Mouse (Mus musculus): ENCODE measurements at regions not wholly inside any gene's neighbourhood (a gene's known extent, or its start where the extent isn't known, plus 50 kb on each side); places are given as distances from the start of the nearest gene placed in this dataset.

DNA sequence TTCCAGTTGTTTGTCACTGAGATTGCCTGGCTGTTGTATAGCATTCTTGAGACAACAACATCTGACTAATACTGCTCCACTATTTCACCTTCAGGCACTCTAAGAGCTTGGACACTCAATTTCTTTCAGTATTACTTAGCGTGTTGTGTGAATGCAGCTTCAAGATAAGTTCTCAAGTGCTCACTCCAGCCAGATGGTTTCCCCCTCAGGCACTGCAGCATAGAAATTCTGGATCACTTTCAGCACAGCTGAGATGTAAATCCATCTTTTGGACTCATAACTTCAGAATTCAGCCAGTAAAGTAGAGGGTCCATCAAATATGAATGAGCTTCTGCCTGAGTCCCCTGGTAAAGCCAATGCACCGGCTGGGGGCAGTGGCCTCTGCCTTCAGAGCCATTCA, 608.8 kb downstream of the Gm9195 start:
- DNase-seq: no peak

DNA sequence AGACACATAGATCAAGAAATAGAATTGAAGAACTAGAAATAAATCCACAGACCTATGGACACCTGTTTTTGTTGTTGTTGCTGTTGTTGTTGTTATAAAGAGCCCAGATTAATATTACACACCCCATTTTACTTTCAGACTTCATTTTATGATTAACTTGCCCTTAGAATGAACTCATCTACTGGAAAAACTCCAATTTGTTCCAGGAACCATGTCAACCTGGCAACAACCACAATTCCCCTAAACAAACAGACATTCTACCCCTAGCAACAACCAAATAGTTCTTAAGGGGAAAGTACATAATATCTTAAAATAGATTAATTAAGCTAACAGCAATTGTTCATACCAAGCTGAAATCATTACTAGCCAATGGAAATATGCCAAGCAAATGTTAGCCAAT, 646.1 kb downstream of the Gm9195 start:
- DNase-seq: no peak

DNA sequence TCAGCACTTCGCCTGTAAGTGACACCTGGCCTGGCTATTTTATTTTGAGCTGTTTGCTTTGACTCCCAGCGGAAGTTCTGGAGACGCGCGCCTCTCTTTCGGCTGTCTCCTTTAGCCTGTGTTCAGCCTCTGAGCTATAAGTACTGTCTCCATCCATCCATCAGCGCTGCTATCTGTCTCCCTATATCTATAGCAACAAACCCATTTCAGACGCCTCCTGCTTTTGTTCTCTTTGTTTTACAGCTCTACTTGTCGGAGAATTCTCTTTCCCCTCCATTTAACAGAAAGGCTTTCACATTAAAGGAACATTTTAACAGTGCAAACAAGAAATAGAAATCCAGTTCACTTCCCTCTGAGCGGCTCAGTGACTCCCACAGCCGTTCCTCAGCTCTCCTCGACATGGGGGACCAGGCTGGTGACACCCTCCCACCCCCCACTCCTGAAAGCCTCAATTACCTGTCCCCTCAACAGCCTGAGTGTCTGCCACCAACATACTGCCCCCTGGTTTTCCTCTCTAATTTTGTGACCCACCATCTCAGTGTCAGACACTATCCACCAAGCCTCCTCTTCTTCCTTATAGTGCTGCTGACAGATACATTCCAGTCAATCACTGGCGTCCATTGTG, 682.7 kb downstream of the Gm9195 start:
- DNase-seq: no peak

DNA sequence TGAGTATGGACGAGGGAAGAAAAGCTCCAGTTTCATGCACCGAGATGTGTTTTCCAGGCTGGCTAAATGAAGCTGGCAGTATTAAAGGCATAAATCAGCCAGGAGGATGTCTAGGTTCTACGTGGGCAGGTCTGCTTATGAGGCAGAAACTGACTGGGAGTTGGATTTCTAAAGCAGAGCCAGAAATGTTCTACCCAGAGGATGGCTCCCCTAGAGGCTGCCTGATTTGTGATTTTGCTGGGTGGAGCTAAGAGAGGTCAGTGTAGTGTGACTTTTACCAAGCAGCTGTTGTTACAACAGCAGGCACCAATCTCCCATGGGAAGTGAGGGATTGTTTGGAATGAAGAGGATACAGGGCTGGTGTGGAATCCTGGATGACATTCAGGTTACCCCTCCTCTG, 686.0 kb downstream of the Gm9195 start:
- no peak for DNase-seq

DNA sequence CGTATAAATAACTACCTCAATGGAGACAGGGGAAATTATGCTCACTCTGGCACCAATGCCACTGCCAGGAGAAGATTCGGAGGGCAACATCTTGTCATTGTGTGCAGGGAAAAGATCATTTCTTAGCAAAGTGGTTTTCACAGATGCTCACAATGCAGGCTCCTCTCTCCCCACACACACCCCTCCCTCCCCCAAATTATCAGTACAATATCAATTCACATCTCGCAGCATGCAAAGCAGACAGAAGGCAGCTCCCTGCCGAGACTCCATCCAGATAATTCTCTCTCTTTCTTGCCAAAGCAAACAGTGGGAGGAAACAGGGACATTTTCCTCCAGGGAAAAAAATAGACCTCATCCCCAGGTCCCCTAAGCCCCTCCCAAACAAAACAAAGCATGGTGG, 691.8 kb downstream of the Gm9195 start:
- DNase-seq: no peak

DNA sequence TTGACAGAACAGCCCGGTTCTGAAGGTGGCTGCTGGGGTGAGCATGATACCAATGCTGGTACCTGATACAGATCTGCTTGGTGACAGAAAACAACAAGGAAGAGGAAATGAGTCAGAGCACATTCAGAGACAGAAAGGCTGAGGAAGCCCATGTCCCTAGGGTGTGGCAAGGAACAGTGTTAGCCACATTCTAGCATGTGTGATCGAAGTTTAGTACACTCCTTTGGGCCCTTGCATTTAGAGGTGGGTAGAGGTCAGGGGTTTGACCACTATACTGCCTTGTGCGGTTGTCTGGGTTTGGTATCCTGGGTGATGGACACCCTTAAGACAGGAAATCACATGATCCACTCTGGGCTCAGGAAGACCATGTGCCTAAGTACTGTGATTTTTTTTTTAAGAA, 695.9 kb downstream of the Gm9195 start:
- no peak for DNase-seq

DNA sequence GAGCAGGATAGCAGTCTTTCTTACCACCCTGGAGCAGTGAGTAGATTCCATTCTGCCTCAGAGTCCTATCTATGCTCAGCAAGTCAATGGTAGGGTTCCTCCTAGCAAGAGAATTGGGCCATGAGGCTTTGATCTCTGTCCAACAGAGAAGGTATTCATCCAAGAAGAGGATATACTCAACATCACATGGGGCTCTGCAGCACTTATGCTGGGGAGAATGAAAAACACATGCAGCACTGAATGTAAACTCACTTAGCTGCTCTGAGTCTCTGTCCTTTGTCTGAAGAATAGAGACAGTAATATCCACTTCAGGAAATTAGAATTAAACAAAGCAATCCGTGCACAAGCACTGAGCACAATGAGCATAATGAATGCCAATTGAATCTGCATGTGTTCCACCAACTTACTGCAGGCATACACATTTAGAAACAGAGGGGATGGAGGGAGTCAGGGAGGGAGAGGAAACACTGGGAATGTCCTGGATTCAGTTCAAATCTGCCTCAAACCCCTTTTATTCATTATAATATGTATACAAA, 714.6 kb downstream of the Gm9195 start:
- no peak for DNase-seq

DNA sequence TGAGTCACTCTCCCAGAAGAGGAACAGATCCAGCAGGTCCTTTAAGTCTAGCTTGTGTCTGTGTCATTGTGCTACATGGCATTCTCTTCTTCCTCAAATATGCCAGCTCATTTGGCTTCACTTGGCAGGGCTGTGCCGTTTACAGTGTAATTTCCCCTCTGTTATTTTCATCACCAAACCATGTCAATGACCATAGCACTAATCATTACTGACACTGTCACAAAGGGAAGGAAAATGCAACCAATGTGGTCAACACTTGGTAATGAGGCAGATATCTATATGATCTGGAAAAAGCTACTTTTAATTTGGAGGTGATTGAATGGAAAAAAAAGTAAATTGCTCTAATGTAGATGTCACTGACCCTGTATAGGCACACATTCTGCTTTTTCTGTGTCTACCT, 724.8 kb downstream of the Gm9195 start:
- DNase-seq: no peak

DNA sequence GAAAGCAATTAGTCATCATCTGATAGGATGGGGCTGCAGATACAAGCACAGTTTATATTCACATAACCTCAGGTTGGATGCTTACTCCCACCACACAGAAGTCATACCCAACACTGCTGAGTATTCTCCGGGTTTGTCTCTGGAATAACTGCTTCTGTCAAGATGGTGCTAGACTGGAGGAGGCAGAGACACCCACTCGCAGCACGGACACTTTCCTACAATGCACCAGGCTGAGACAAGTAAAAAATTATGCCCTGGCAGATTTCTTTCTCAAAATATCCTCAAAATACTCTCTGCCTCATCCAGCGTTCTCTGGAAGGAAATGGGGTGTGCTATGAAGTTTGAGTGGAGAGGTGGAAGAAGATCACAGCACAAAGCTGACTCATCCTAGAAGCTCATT, 763.1 kb downstream of the Gm9195 start:
- DNase-seq: no peak

DNA sequence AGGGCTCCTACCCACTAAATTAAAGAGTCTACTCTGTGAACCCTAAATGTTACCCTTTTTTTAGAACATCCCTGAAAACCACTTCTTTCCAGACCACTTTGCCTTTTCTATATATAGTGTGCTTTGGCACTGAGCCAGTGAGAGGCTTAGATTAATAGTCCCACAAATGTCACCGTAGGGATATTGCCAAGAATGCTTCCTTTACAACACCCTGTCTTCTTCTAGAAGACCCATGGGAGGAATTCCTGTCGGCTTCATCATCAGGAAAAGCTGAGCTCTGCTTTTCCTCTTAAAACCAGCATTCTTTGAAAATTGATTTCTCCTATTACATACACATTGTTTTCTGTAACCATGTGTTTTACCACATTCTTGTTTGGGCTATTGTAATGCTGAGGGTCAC, 768.1 kb downstream of the Gm9195 start:
- DNase-seq: no peak

DNA sequence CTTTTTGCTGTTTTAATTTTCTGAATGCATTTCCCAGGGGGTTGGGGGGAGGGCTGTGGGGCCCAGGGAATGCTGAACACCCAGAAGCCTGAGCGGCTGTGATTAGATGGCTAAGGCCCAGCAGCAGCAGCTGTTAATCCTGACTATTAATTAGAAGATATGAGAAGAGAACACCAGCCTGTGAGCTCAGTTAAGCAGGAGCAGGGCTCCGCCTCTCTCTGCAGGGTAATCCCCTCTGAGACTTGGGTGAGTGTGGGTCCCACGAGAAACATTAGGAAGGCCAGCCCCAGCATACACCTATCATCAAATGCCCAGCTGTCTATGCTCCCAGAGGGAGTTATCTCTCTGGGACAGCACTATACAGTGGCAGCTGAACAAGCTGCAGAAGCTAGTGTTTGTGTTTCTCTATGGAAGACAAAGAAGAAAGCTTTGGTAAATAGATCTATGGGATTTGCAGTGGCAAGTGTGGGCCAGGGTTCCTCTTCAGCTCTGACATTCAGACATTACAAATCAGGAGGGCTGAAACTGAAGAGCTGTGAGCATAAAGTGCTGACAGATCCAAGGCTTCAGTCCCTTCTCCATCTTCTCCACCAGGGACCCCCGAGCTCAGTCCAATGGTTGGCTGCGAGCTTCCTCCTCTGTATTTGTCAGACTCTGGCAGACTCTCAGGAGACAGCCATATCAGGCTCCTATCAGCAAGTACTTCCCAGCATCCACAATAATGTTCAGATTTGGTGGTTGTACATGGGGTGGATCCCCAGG, 781.9 kb downstream of the Gm9195 start:
- DNase-seq: no peak

DNA sequence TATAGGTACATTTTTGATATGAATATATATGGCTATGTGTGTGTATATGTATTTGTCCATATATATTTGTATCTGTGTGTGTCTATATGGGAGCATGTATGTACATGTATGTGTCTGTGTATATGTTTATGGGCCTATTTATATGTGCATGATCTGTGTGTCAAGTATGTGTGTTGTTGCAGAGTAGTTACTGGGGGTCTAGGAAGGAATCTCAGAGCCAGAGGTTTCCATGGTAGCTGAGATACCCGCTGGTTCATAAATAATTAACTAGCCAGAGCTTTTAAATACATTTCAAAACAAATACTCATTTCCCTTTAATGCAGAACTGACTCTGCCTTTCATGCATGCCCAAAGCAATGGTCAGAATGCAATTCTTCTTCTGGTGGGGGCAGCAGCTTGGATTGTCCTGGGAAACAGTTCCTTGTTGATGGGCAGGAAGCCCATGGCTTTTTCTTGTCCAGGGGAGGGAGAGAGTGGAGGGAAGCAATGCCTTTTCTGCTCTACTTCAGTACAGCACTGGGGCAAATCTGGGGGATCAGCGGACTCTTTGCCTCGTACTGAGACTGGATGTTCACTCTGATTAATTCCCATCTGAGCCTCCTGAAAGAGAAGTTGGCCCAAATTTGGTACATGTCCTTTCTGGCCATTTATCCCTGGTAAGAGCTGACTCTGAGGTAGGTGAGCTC, 798.7 kb downstream of the Gm9195 start:
- DNase-seq: no peak

DNA sequence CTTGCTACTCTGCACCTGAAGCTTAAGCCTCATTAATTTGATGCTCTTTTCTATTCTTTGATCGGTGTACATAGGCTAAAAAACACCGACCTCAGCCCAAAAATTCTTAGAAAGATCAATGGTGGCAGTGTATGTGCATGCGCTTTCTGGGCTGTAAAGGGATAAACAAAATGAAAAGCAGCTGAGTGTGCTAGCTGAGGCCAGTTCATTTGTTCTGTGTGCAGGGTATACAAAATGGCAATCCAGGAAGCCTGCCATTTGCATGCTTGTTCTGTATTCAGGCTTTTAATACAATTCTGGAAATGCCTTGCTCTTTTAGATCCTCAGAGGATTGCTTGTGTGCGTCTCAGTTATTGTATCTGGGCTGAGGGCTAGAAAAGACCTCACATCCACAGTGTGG, 817.1 kb downstream of the Gm9195 start:
- no peak for DNase-seq

DNA sequence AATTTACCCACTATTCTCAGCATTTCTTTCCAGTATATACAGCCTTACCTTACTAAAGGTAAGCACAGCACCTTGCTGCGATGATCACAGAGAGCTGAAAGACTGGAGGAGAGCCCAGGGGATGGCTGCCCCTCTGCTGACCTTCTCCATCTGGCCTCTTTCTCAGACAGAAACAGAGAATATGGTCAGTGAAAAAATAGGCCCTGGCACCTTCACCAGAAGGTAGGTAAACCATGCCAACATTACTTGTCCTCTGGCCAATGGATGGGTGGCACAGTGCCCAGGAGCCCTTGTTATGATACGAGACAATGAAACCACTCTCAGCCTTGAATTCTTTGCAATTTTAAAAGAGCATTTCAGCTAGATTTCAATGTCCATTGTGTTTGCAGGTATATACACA, 817.8 kb downstream of the Gm9195 start:
- DNase-seq: peak; percentile 93

DNA sequence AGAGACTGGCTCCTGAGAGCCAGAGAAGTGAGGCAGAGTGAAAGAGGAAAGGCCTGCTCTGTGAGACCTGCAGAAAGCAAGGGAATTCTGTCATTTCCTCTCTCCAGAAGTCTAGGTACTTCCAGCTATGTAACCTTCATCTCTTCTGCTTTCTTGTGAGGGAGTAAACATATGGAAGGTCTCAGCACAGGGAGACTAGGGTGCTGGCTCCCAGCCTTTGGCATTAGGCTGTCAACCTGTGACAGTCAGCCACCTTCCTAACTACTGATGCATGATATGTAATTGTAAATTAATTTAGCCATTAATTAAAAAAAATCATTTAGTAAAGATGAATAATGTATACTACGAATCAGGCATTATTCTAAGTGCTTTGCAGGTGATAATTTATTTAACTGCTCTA, 819.2 kb downstream of the Gm9195 start:
- no peak for DNase-seq

DNA sequence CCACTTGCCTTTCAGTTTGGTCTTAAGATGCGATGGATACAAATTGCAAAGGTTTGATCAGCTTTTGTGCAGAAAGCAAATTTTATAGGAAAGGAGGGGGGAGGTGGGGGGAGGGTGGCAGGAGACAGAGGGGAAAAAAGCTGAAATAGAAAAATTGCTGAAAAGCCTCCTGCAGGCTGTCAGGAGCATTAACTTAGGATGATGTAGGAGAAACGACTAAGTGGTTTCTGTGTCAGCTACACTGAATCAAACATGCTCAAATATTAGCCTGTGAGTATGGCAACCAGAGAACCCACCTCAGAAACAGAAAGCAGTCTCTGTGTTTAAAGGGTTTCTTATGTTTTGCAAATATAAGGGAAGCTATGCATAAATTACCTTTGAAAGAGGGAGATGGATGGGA, 819.6 kb downstream of the Gm9195 start:
- no peak for DNase-seq

DNA sequence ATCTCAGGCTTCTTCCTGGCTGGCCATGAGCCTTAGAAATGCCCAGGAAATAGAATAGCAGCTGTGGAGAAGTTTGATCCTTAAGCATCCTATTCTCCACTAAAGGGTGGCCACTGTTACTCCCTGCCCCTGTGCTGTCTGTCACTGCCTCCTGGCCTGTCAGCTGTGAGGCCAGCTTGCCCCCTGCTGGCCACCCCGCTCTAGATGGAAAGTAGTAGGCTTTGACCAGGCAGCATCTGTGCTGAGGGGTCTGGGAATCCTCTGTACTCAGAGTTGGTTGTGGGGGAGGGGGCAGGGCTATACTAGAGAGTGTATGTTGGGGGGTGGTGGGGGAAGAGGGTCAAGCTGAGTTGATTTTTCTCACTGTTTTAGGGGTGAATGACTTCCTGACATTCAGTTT, 821.2 kb downstream of the Gm9195 start:
- no peak for DNase-seq

DNA sequence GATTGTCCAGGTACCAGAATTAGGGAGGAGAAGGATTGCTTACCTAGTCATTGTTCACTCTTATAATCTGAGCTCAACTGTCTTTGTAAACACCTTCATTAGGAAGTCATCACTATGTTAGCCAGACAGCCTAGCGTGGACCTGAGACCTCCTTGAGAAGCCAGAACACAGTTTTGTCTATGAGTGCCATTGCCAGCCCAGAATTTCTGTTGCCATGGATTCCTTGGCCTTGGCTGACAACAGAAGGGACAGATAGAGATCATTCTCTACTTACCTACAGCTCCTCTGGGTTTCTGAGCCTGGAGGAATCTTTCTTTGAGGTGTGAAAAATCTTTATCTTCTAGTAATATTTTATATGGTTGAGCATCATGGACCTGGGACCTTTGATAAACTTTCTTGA, 825.0 kb downstream of the Gm9195 start:
- DNase-seq: no peak

DNA sequence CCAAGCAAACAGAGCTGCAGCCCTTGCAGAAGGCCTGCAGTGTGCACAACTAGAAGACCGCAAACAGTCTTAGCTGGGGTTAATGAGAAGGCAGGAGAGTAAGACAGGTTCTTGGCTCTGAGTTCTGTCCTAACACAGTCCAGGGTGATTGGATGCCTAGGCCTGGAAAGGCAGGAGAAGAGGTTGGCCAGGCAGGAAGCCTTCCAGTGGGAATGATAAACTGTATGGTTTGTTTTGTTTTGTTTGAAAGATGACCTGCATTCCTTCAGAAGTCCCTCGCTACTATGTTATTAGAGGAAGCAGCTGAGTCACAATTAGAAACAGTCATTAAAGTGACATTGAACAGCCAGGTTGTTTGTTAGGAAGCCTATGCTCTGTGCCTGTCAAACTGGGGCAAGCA, 831.5 kb downstream of the Gm9195 start:
- DNase-seq: no peak

DNA sequence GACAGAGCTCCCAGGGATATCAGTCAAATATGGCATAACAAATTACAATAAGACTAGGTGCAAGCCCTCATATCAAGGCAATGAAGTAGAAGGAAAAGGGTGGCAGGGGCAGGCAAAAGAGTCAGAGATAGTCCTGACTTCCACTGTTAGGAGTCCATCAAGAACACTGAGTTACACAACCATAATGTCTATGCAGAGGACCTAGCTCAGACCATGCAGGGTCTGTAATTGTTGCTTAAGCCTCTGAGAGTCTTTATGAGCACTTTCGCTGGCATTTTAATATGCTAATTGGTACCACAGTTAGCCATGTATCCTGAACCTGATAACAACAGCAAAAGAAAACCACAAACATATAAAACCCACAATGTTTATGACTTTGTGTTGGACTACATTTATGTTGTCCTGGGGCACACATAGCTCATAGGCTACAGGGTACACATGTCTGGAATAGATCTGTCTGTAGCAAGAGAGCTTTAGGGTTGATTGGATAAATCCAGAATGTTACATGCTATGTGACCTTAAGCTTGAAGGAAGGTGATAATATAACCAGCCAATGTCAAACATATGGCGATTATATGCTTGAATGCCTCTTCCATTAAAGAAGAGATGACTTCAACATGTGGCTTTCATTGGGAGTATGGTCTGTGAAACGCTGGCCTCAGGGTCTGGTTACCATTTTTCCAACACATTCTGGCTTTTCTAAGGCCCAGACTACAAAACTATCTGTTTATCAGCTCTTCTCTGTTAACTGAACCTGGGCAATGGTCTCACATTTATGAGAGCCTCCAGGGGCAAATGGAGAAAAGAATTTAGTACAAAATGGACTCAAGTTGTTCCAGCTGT, 836.6 kb downstream of the Gm9195 start:
- DNase-seq: no peak

DNA sequence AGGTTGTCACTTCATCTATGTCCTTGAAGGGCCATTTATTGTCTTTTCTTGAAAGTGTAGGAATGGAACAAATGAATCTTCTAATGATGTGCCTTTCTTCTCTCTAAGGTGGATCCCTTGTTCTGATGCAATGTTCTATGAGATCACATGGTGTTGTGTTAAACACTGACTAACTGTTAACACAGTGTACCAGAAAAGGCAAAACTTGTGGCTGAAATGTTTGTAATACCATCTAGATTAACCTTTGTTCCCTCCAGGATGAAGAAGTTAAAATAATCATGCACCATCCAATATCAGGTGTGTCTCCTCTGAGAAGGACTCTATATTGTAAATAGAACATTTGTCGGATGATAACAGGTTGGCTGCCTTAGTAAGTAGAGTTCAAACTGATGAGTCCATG, 849.1 kb downstream of the Gm9195 start:
- DNase-seq: no peak

DNA sequence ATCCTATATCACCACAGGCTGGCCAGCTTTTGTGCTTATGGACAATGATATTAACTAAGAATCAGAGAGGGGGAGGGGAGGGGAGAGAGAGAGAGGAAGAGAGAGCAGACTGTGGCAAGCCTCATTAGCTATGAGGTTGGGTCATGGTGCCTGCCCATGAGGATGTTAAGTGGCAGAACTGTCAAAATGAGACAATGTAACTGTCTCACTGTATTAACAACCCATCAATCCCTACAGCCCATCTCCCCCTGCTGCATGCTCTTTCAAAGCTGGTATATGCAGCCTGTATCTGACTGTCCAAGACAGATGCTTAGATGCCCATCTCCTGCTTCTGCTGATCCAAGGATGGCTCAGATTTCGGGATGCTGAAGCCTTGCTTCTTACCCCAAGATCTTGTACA, 852.6 kb downstream of the Gm9195 start:
- no peak for DNase-seq

DNA sequence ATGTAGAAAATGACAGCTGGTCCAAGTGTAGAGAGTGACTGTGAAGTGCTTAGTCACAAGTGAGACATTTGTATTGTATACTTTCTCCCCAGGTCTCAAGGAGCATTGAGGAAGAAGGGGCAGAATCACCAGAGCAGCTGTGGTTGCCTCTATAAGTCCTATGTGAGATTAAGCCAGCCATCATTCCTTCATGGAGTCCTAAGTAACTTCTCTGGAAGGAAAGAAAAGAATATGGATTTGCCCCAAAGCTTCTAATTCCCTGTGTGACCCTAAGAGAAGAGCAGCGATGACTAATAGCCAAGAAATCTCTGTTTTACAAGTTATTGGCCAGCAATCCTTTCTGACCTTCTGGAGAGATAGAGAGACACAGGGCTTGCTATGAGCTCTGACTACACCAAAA, 856.5 kb downstream of the Gm9195 start:
- no peak for DNase-seq

All from cerebellum, adult 11 months (tissue).